Mouse (Mus musculus): ENCODE measurements around the gene Stt3b.

DNA sequence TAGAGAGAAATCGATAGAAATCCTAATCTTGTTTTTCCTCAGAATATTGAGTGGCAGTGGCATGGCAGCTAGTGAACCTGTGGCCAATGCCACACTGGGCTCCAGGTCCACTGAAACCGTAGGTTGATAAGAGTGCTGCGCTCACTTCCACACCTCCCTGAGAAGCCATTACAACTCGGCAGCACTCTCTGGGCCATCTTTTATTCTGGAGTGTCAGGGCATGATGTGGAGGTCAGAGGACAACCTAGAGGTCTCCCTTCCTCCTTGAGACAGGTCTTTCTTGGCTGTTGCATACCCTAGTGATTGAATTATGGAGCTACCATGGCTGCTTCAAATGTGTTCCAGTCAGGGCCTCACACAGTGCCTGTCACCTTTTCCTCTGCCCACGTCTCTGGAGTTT, 48.3 kb downstream of the Stt3b start:
- TF ChIP-seq EP300 (IDR thresholded peaks at IDR 0.05; ENCODE audit: insufficient read depth, low read depth, low read length) = no peak
- TF ChIP-seq CTCF (IDR thresholded peaks at IDR 0.05; ENCODE audit: low read depth, low read length) = no peak
- no peak for TF ChIP-seq POLR2A (IDR thresholded peaks at IDR 0.05; ENCODE audit: insufficient read depth, low read length)

All from ES-Bruce4 (cell line).